Mouse (Mus musculus): ENCODE data around the gene Pea15a. TPM values are rescaled to one million over a fixed set of nuclear protein-coding genes. Genes with fewer than 3 reads are reported as not detected.
A peak's percentile ranks its signal among the peaks of the same experiment; 100 is the strongest.

Gene Pea15a
- polyA plus RNA-seq, 1 experiment from 2014 or later, result 370 TPM

- Histone ChIP-seq H3K27me3 (ENCODE audit: insufficient read depth, poor library complexity, severe bottlenecking) (no peaks in the 10 kb centered on the region), H3K4me3 (no peak overlapping the region), H3K4me1 (replicated peaks) (peaks cover 5% of the 10 kb centered on the region; the same call in 1 of the 2 replicates), H3K27ac (no peak overlapping the region), H3K9me3 (no peaks in the 10 kb centered on the region), H3K36me3 (peaks cover 27% of the 10 kb centered on the region)
- no peak for DNase-seq (ENCODE audit: low spot score)
Observed at GRCm38 (mm10) chr1:172160508-172160907, 46.1 kb downstream of the Pea15a start.

DNA sequence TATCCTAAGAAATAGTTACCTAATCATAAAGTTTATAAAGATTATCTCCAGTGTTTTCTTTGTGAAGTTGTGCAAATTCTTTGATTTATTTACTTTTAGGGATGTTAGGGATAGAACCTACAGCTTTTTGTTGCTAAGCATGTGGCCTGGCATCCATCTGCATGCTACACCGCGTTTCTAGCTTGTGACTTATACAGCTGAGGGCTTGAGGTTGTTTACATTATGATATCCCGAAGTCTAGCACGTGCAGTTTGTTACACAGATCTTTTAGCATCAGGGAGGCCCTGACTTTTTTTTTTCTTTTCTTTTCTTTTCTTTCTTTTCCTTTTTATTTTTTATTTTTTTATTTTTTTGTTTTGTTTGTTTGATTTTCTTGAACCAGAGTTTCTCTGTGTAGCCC, 46.6 kb downstream of the Pea15a start:
- no peak for DNase-seq (ENCODE audit: low spot score)
- Histone ChIP-seq H3K4me3 (no peak overlapping the region), H3K9me3 (no peaks in the 10 kb centered on the region), H3K27me3 (ENCODE audit: insufficient read depth, poor library complexity, severe bottlenecking) (no peaks in the 10 kb centered on the region), H3K4me1 (replicated peaks) (peaks cover 5% of the 10 kb centered on the region; the same call in 1 of the 2 replicates), H3K36me3 (peaks cover 27% of the 10 kb centered on the region), H3K27ac (no peak overlapping the region)
- 86% methylated on average over 4 of the region's 4 CpGs for WGBS

GRCm38 (mm10) chr1:172155518-172155917, 51.1 kb downstream of the Pea15a start:
- Histone ChIP-seq H3K4me1 (replicated peaks) (peaks cover 8% of the 10 kb centered on the region; the same call in 1 of the 2 replicates), H3K9me3 (no peaks in the 10 kb centered on the region), H3K4me3 (no peak overlapping the region), H3K27ac (no peak overlapping the region), H3K36me3 (peaks cover 64% of the 10 kb centered on the region), H3K27me3 (ENCODE audit: insufficient read depth, poor library complexity, severe bottlenecking) (no peaks in the 10 kb centered on the region)
- 94% methylated on average over 3 of the region's 3 CpGs for WGBS
- DNase-seq (ENCODE audit: low spot score), result no peak

GRCm38 (mm10) chr1:172154536-172154935, 52.1 kb downstream of the Pea15a start:
- DNase-seq (ENCODE audit: low spot score), result no peak
- 94% methylated on average over 3 of the region's 3 CpGs for WGBS
- Histone ChIP-seq H3K4me3 (no peak overlapping the region), H3K4me1 (replicated peaks) (peaks cover 15% of the 10 kb centered on the region), H3K27me3 (ENCODE audit: insufficient read depth, poor library complexity, severe bottlenecking) (no peaks in the 10 kb centered on the region), H3K27ac (no peak overlapping the region), H3K9me3 (no peaks in the 10 kb centered on the region), H3K36me3 (peaks cover 72% of the 10 kb centered on the region)

GRCm38 (mm10) chr1:172148955-172149815, 57.4 kb downstream of the Pea15a start:
- peak overlapping the region; percentile 99 for H3K27ac ChIP-seq
- 28% methylated on average over 19 of the region's 19 CpGs for WGBS

DNA sequence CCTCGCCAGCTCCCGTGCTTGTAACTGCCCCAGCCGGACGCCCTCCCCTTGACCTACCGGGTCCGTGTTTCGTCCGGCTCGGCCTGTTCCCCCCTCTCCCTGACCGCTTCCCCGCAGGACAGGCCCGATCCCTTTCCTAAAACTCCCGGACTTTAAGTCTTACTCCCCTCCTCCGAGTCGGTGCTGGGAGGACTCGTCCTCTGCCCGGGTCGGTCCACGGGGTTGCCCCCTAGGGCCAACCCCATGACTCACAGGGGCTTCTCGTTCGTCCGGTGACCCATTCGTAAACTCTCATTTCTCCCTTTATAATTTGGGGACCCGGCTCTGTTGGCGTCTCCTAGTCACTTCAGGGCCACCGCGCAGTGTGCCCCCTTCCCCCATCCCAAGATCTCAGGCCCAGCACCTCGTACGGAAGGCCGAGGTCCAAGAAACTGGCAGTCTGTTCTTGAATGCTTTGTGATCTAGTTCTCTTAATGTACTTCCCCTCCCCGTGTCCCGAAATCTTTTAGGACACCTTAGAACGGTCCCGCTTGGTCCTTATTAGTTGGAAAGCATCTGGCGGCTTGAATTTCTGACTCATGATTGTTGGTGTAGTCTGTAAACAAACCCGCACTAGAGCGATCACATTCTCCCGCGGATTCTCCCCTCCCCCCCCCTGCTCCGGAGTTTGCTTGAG, 58.2 kb downstream of the Pea15a start:
- Histone ChIP-seq H3K36me3 (peaks cover 37% of the 10 kb centered on the region), H3K4me3 (peak overlapping the region; percentile 97), H3K9me3 (no peaks in the 10 kb centered on the region), H3K4me1 (replicated peaks) (peaks cover 25% of the 10 kb centered on the region), H3K27ac (peak overlapping the region; percentile 99), H3K27me3 (ENCODE audit: insufficient read depth, poor library complexity, severe bottlenecking) (no peaks in the 10 kb centered on the region)
- DNase-seq (ENCODE audit: low spot score), result peak; percentile 67
- under 1% methylated on average over 40 of the region's 40 CpGs for WGBS

More at GRCm38 (mm10) chr1:172148955-172149815, 57.4 kb downstream of the Pea15a start:
- Histone ChIP-seq H3K4me3 (peak overlapping the region; percentile 97), H3K36me3 (peaks cover 45% of the 10 kb centered on the region), H3K9me3 (no peaks in the 10 kb centered on the region), H3K27me3 (ENCODE audit: insufficient read depth, poor library complexity, severe bottlenecking) (no peaks in the 10 kb centered on the region), H3K4me1 (replicated peaks) (peaks cover 25% of the 10 kb centered on the region)
- DNase-seq (ENCODE audit: low spot score), result no peak

GRCm38 (mm10) chr1:172147835-172148278, 58.7 kb downstream of the Pea15a start, which contains the start of gene Dcaf8:
Dcaf8 (plus strand) TSS chr1:172148084.
- WGBS, result under 1% methylated on average over 42 of the region's 42 CpGs
- Histone ChIP-seq H3K27ac (peak within 1 kb of the TSS; percentile 99), H3K36me3 (peaks cover 32% of the 10 kb centered on the region), H3K9me3 (no peaks in the 10 kb centered on the region), H3K27me3 (ENCODE audit: insufficient read depth, poor library complexity, severe bottlenecking) (no peaks in the 10 kb centered on the region), H3K4me1 (replicated peaks) (peaks cover 25% of the 10 kb centered on the region), H3K4me3 (peak within 1 kb of the TSS; percentile 97)
- DNase-seq (ENCODE audit: low spot score), result peak; percentile 99

Other genes starting within 250 kb of the Pea15a start
- gene Vangl2, start 178.4 kb downstream of the Pea15a start, polyA plus RNA-seq (2016; fragmentation: Nextera tagmentation; extraction: Ambion mirVana), result 46.0 and 72.6 TPM in 2 replicates
- gene Nhlh1, start 149.2 kb downstream of the Pea15a start, polyA plus RNA-seq (2016; fragmentation: Nextera tagmentation; extraction: Ambion mirVana), result 9.9 and 16.3 TPM in 2 replicates
- 173 and 187 TPM in 2 replicates for gene Copa, start 124.3 kb downstream of the Pea15a start, polyA plus RNA-seq (2016; fragmentation: Nextera tagmentation; extraction: Ambion mirVana)
- gene Ncstn, start 124.0 kb downstream of the Pea15a start, polyA plus RNA-seq (2016; fragmentation: Nextera tagmentation; extraction: Ambion mirVana), result 112 and 127 TPM in 2 replicates
- 183 and 210 TPM in 2 replicates for gene Pex19, start 80.0 kb downstream of the Pea15a start, polyA plus RNA-seq (2016; fragmentation: Nextera tagmentation; extraction: Ambion mirVana)
- gene Dcaf8, start 58.7 kb downstream of the Pea15a start, polyA plus RNA-seq (2016; fragmentation: Nextera tagmentation; extraction: Ambion mirVana), result 120 and 125 TPM in 2 replicates
- 1.3 and 2.0 TPM in 2 replicates for gene Casq1, start 13.1 kb upstream of the Pea15a start, polyA plus RNA-seq (2016; fragmentation: Nextera tagmentation; extraction: Ambion mirVana)
- not detected in 2 replicates for gene Atp1a4, start 51.6 kb upstream of the Pea15a start, polyA plus RNA-seq (2016; fragmentation: Nextera tagmentation; extraction: Ambion mirVana)
- gene Igsf8, start 54.8 kb upstream of the Pea15a start, polyA plus RNA-seq (2016; fragmentation: Nextera tagmentation; extraction: Ambion mirVana), result 63.5 and 142 TPM in 2 replicates
- gene Atp1a2, start 91.3 kb upstream of the Pea15a start, polyA plus RNA-seq (2016; fragmentation: Nextera tagmentation; extraction: Ambion mirVana), result 2.1 and 2.3 TPM in 2 replicates
- 0.11 and 0.71 TPM in 2 replicates for gene Kcnj9, start 122.5 kb upstream of the Pea15a start, polyA plus RNA-seq (2016; fragmentation: Nextera tagmentation; extraction: Ambion mirVana)
- 0.31 and 0.77 TPM in 2 replicates for gene Kcnj10, start 134.4 kb upstream of the Pea15a start, polyA plus RNA-seq (2016; fragmentation: Nextera tagmentation; extraction: Ambion mirVana)
- 8.7 and 10.5 TPM in 2 replicates for gene Pigm, start 169.7 kb upstream of the Pea15a start, polyA plus RNA-seq (2016; fragmentation: Nextera tagmentation; extraction: Ambion mirVana)

Measured in hindbrain, embryonic 10.5 days (tissue).